27 mouse cellular contexts compared by ENCODE assay signal in genomic region chr11:121522156-121522762, GRCm38 (mm10). TPM values are rescaled to one million over a fixed set of nuclear protein-coding genes. Genes with fewer than 3 reads are reported as not detected.
A peak's percentile ranks its signal among the peaks of the same experiment; 100 is the strongest.
DNase-seq lines count a peak whose midpoint lies in the region; ATAC-seq lines count a peak whose summit lies in the region.
"Had no signal": no experiment of that assay in that cellular context is flagged by ENCODE, and none has a peak within 500 bp of the region (broad histone marks: within the 10 kb centered on the region; RNA-seq: fewer than 3 reads in every experiment).

No protein-coding gene starts in this region.

- no peaks in the 10 kb centered on the region for H3K27me3 ChIP-seq in liver, embryonic 12.5 days (replicated peaks)
- no peaks in the 10 kb centered on the region for H3K27me3 ChIP-seq in liver, embryonic 11.5 days (replicated peaks; ENCODE audit: control insufficient read depth, insufficient read depth, low read length)
- H3K27me3 ChIP-seq in liver, embryonic 16.5 days (ENCODE audit: control insufficient read depth, insufficient read depth, low read depth, low read length) = no peaks in the 10 kb centered on the region
- H3K27me3 ChIP-seq: forebrain, embryonic 13.5 days; intestine, embryonic 15.5 days; liver, embryonic 15.5 days; neural tube, embryonic 13.5 days had no signal

- ATAC-seq in liver, embryonic 12.5 days = peak; percentile 34; the same call in 1 of the 2 replicates
- ATAC-seq in liver, embryonic 11.5 days (replicated peaks; ENCODE audit: low FRiP score) = no peak
- peak; percentile 49 for ATAC-seq in CD4-positive, CD25-positive, alpha-beta regulatory T cell, adult 4 months
- ATAC-seq in liver, embryonic 16.5 days (ENCODE audit: low read depth) = peak; percentile 3; the same call in 1 of the 2 replicates
- ATAC-seq: forebrain, embryonic 13.5 days; hindbrain, embryonic 16.5 days; intestine, embryonic 15.5 days; lung, postnatal 0 days; midbrain, embryonic 16.5 days had no signal

- H3K9ac ChIP-seq in liver, embryonic 12.5 days = no peak overlapping the region
- H3K9ac ChIP-seq in liver, embryonic 11.5 days (ENCODE audit: low read depth, low read length) = no peak overlapping the region
- H3K9ac ChIP-seq in liver, embryonic 16.5 days (ENCODE audit: low read depth, low read length) = no peak overlapping the region
- H3K9ac ChIP-seq: forebrain, embryonic 13.5 days; intestine, embryonic 15.5 days; liver, embryonic 15.5 days; neural tube, embryonic 13.5 days had no signal

- no peaks in the 10 kb centered on the region for H3K9me3 ChIP-seq in liver, embryonic 12.5 days (replicated peaks)
- H3K9me3 ChIP-seq in liver, embryonic 11.5 days (ENCODE audit: control insufficient read depth, low read length) = no peaks in the 10 kb centered on the region
- no peaks in the 10 kb centered on the region for H3K9me3 ChIP-seq in liver, embryonic 16.5 days (replicated peaks; ENCODE audit: control insufficient read depth, low read length)
- H3K9me3 ChIP-seq: forebrain, embryonic 13.5 days; hindbrain, embryonic 10.5 days; intestine, embryonic 15.5 days; liver, embryonic 15.5 days; neural tube, embryonic 13.5 days had no signal

- WGBS in liver, embryonic 12.5 days (ENCODE audit: insufficient replicate concordance) = 65% methylated on average over 4 of the region's 4 CpGs
- WGBS in liver, embryonic 11.5 days = 77% methylated on average over 4 of the region's 4 CpGs
- 72% methylated on average over 4 of the region's 4 CpGs for WGBS in liver, embryonic 16.5 days (ENCODE audit: insufficient replicate concordance)

- no peak overlapping the region for H3K4me3 ChIP-seq in liver, embryonic 12.5 days
- H3K4me3 ChIP-seq in liver, embryonic 11.5 days (ENCODE audit: low read depth, low read length) = no peak overlapping the region
- H3K4me3 ChIP-seq in liver, embryonic 16.5 days (ENCODE audit: low read depth, low read length) = no peak overlapping the region
- H3K4me3 ChIP-seq: erythroblast, embryonic 14.5 days; forebrain, embryonic 13.5 days; hindbrain, embryonic 10.5 days; intestine, embryonic 15.5 days; liver, embryonic 15.5 days; myocyte; neural tube, embryonic 13.5 days had no signal

- no peaks in the 10 kb centered on the region for H3K36me3 ChIP-seq in liver, embryonic 12.5 days
- no peaks in the 10 kb centered on the region for H3K36me3 ChIP-seq in liver, embryonic 11.5 days (ENCODE audit: control insufficient read depth, insufficient read depth, low read length)
- no peaks in the 10 kb centered on the region for H3K36me3 ChIP-seq in liver, embryonic 16.5 days (ENCODE audit: control insufficient read depth, insufficient read depth)
- H3K36me3 ChIP-seq: hindbrain, embryonic 10.5 days; intestine, embryonic 15.5 days; liver, embryonic 15.5 days; neural tube, embryonic 13.5 days had no signal

- no peak overlapping the region for H3K4me2 ChIP-seq in liver, embryonic 12.5 days
- no peak overlapping the region for H3K4me2 ChIP-seq in liver, embryonic 11.5 days
- no peak overlapping the region for H3K4me2 ChIP-seq in liver, embryonic 16.5 days (ENCODE audit: low read depth, low read length)
- H3K4me2 ChIP-seq: forebrain, embryonic 13.5 days; heart, embryonic 11.5 days; intestine, embryonic 15.5 days; liver, embryonic 15.5 days; neural tube, embryonic 13.5 days had no signal

- DNase-seq in liver, embryonic 11.5 days (ENCODE audit: low spot score) = no peak
- peak; percentile 36 for DNase-seq in 3T3-L1 (ENCODE audit: low read depth, low spot score)
- no peak for DNase-seq in lung, postnatal 25 days (ENCODE audit: low spot score)
- DNase-seq in spleen, postnatal 14 days (ENCODE audit: low spot score in 2 of 2) = no peak
- DNase-seq: adrenal gland, postnatal 25 days; cerebellum, adult 9-10 months; kidney, adult 8-10 months; kidney, postnatal 14 days; layer of hippocampus, postnatal 36 days; retina, postnatal 1 day; right cerebral cortex, postnatal 25 days; spleen, adult 18-20 months; thymus, postnatal 25 days had no signal

- peak overlapping the region; percentile 42; the same call in 1 of the 2 replicates for H3K27ac ChIP-seq in liver, embryonic 12.5 days
- H3K27ac ChIP-seq in liver, embryonic 11.5 days (ENCODE audit: low read depth, low read length) = no peak overlapping the region
- no peak overlapping the region for H3K27ac ChIP-seq in liver, embryonic 16.5 days (ENCODE audit: low read length)
- H3K27ac ChIP-seq: forebrain, embryonic 13.5 days; hindbrain, embryonic 10.5 days; intestine, embryonic 15.5 days; liver, embryonic 15.5 days; neural tube, embryonic 13.5 days had no signal

- peaks cover 19% of the 10 kb centered on the region for H3K4me1 ChIP-seq in liver, embryonic 12.5 days
- H3K4me1 ChIP-seq in liver, embryonic 11.5 days (replicated peaks; ENCODE audit: control insufficient read depth, insufficient read depth, low read length) = no peaks in the 10 kb centered on the region
- H3K4me1 ChIP-seq in liver, embryonic 16.5 days (ENCODE audit: control insufficient read depth, low read depth, low read length) = peaks cover 17% of the 10 kb centered on the region

RNA-seq across cellular contexts. Expression of gene Zfp750, which starts 3.1 kb away (rescaled TPM):
- 0.24 and 0.35 TPM in 2 replicates for polyA plus RNA-seq in liver, embryonic 12.5 days (2016; fragmentation: Nextera tagmentation; extraction: Ambion mirVana)
- polyA plus RNA-seq in liver, embryonic 11.5 days (2014; fragmentation: Nextera tagmentation; extraction: Ambion mirVana) = 0.16 and 0.26 TPM in 2 replicates
- polyA plus RNA-seq in CD4-positive, CD25-positive, alpha-beta regulatory T cell, adult 4 months (2017; shearing (Covaris generic)) = 1 to 10 TPM in 1 of 2 experiments, under 1 TPM in 1; 0.65 to 1.6 TPM
- polyA plus RNA-seq in liver, embryonic 16.5 days (2015; fragmentation: Nextera tagmentation; extraction: Ambion mirVana) = 1.3 and 1.8 TPM in 2 replicates
- polyA plus RNA-seq: erythroblast, embryonic 14.5 days had no signal
